Mouse (Mus musculus) ovary, postnatal 10 days (tissue): ENCODE measurements around the gene Usp12.
A peak's percentile ranks its signal among the peaks of the same experiment; 100 is the strongest.

ENCODE experiments used
- DNase-seq: peaks from one replicate; pipeline ENCODE4 v3.0.0; 2022; ENCODE audit warnings: low spot score

The Usp12 gene

DNA sequence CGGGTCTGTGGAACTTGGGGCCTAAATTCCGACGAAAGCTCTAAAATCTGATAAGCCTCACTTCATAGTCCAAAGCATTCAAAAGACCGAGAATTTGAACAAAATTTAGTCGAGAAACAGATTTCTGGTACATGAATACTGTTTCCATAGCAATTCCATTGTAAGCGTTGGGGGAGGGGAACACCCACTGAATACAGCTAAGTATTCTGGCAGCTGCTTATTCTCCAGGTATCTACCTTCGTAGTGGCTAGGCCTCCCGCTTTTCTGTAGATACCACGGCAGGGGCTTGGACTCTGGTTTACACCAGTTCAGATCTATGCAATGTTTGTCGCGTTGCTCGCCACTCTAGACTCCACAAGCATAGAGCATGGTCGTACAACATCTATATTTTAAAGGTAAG lies 922 bp upstream of the Usp12 start:
- no peak for DNase-seq

GRCm38 (mm10) chr5:146794084-146794852 lies 538 bp downstream of the Usp12 start:
- peak; percentile 41 for DNase-seq

DNA sequence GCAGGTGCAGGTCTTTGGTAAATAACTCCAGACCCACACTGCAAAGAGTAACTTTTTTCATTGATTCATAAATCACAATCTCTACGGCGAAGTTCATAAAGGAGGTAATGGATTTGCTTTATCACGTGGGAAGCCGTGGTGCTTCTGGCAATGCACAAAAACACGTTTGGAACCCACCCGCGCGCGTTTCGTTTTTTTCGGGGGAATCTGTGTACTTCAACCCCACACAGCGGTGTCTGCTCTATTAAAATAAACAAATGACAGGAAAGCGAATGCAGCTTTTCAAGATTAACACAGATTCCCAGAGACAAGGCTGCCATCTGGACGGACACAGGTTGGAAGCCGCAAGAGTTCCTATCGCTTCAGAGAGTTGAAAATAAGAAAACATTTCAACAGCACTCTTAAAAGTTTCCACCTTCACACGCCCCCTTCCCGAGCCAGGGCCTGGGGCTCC lies 1.1 kb downstream of the Usp12 start:
- DNase-seq, result no peak

DNA sequence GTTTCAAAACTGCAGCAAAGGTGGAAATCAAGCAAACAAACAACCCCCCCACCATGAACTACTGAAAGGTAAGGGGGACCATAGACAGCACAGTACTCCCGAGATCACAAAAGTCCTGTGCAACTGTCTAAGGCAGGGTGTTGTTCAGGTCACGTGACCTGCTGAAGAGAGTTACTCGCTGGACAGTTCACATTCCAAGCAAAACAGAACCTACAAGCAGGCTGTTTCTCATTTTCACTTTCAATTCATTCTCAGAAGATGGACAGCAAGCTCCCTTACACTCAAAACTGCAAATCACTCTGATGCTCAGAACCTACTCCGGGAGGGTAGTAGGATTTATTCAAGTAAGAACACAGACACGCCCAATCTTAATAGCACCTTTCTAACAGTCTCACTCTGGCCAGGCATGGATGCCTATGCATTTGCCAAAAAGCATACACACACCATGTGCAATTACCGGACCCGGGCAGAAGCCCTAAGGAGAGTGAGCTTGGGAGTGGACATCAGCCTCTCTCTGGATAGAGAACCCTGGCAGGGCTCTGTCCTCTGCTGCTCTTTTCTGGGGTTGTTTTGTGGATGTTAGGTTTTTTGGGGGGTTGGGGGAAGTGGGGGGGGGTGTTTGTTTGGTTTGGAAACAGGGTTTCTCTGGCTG lies 2.5 kb downstream of the Usp12 start:
- no peak for DNase-seq

- no peak for DNase-seq
Measured at GRCm38 (mm10) chr5:146790944-146791343, 3.9 kb downstream of the Usp12 start.

- no peak for DNase-seq
Measured at GRCm38 (mm10) chr5:146789413-146789812, 5.4 kb downstream of the Usp12 start.

GRCm38 (mm10) chr5:146786123-146786522 lies 8.7 kb downstream of the Usp12 start:
- DNase-seq, result no peak

GRCm38 (mm10) chr5:146783891-146784290 lies 10.9 kb downstream of the Usp12 start:
- DNase-seq, result no peak

DNA sequence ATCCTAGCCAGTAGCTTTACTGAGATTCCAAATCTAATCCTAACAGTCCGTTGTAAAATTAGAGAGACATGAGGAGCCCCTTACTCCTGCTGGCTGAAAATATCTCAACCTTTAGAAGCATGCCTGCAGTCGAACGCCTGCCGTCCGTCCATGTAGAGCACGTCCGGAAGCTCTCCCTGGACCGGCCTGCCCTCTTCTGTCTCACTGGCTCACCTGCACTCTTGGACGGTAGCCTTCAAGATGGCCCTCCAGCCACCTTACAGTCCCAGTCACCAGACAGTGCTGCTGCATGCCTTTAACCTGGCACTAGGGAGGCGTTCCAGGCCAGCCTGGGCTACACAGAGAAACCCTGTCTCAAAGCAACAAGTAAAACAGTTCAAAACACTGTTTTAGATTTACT lies 11.5 kb downstream of the Usp12 start:
- DNase-seq, result no peak

GRCm38 (mm10) chr5:146781663-146782062 lies 13.1 kb downstream of the Usp12 start:
- no peak for DNase-seq

DNA sequence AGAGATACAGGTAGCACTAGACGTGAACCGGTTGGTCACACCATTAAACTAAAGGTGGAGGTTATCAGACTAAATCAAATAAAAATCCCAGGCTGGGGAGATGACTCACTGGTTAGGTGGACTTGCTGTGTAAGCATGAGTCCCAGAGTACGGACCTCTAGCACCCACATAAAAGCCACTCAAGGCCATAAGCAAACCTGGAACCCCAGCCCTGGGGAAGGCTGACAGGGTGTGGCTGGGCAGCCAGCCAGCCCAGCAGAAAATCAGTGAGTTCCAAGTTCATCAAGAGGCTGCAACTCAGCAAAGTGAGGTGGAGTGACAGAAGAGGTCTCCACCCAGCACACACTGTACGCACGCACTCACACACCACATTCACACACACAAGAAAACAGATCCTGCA lies 14.9 kb downstream of the Usp12 start:
- no peak for DNase-seq

GRCm38 (mm10) chr5:146776988-146777639 lies 17.7 kb downstream of the Usp12 start:
- DNase-seq, result no peak

DNA sequence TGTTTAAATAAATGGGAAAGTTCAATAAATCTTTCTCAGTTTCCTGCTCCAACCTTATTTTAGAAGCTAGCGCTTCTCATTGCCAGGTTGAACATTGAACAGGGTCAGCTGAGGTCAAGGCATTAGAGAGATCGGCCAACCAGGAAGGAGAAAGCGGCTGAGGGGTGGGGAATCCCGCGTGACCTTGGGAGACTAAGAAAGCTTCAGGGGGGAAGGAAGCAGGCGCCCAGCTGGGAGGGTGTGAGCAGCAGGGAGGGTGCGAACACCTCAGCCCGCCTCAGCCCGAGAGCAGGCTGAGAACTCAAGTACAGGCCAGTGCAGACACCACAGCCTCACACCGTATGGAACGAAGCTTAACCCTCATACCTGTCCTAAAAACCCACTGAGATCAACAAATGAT lies 22.8 kb downstream of the Usp12 start:
- no peak for DNase-seq

DNA sequence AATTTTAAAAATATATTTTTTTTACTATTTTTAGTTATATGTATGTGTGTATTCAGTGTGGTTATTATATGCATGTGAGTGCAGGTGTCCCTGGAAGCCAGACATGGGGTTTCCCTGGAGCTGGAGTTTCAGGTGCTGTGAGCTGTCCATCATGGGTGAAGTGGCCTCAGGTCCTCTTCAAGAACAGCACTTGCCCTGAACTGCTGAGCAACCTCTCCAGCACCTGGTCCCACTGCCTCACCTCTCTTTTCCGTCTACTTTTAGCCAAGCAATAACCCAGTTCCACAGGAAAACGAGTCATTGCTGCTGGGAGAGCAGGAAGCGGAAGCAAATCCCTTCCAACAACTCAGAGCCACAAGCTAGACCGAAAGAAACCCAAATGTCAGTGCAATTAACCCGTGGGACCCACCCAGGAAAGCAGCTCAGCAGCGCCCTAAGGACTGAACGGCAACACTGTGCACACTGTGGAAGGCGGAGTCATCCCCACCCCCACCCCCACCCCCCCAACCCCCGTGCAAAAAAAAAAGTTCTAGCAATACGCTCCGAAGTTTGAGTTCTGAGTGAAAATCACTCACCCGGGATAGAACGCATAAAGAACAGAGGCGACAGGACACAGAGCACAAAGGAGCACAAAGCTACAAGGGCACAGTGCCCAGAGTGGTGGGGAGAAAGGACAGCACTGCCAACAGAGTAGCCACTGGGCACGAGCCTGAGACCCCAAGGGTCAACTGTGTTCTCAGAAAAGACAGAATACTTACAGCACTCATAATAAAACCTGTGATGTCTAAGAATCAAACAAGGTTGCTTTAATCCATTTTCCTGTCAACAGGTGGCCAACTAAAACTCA lies 24.6 kb downstream of the Usp12 start:
- DNase-seq, result no peak

- DNase-seq, result no peak
Measured at GRCm38 (mm10) chr5:146765791-146766190, 29.0 kb downstream of the Usp12 start.

DNA sequence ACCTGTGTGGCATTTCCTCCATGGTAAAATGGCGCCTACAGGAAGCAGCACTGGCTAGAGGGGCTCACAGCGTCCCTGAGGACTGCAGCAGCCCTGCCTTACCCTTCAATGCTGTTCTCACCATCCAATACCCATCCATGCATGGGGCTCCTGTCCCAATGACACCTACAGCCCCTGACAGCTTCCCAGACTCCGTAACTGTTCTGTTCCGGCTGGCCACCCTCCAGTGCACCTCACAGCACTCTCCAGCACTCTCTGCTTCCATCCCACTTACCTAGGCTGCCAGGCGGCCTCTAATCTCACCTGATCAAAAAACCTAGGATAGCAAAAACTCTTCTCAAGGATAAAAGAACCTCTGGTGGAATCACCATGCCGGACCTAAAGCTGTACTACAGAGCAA lies 35.6 kb downstream of the Usp12 start:
- no peak for DNase-seq

GRCm38 (mm10) chr5:146757921-146758320 lies 36.9 kb downstream of the Usp12 start:
- DNase-seq, result no peak

GRCm38 (mm10) chr5:146757316-146757715 lies 37.5 kb downstream of the Usp12 start:
- no peak for DNase-seq

DNA sequence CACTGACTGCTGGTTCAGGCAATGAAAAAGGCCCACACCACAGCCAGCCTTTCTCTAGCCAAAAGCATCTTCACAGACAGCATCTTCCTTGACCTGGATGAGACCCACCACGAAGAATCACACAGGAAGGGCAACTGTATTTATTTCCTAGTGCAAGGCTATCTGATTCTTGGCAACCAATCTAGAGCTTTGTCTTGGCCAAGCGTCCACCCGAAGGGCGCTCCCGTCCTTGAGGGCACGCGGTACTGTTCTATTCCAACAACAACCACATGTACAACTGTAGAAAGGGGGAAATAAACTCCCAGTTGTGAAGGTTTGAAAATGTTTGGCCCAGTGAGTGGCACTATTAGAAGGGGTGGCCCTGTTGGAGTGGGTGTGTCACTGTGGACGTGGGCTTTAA lies 41.6 kb downstream of the Usp12 start:
- no peak for DNase-seq

GRCm38 (mm10) chr5:146750958-146751357 lies 43.8 kb downstream of the Usp12 start:
- DNase-seq, result no peak

- DNase-seq, result no peak
Measured at GRCm38 (mm10) chr5:146750273-146750672, 44.5 kb downstream of the Usp12 start.

DNA sequence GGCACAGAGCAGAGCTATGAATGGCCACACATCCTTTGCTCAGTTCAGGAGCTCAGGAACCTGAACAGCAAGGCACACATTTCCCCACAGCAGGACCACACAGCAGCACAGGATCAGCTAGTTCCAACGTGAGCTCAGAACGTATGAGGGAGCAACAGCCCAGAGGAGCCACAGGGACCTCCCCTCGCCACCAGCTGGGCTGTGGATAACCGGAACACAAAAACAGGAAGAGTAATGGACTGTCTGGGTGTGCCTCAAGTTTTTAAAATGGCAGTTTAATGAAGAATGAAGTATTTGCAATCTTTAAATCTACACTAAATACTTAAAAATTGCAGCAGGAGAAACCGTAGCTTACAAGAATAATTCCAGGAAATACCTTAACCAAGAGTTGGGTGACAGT lies 44.9 kb downstream of the Usp12 start:
- no peak for DNase-seq
